Mouse (Mus musculus) thymus, adult 2 months (tissue): ENCODE results near the gene Cand2.

ENCODE experiments used
- CTCF ChIP-seq: fragments of 200-500 bp; IDR thresholded peaks from 2 replicates; pipeline ENCODE4 v1.5.1; 2012; ENCODE audit warnings: mild to moderate bottlenecking, control low read depth, low read length, moderate library complexity, borderline replicate concordance; ENCODE audit not compliant: control insufficient read depth, poor library complexity, insufficient read depth; ENCODE audit errors: extremely low read depth
- POLR2A ChIP-seq: fragments of 200-500 bp; IDR thresholded peaks from 2 replicates; pipeline ENCODE4 v1.6.1; 2012; ENCODE audit warnings: mild to moderate bottlenecking, low read length, control low read depth, moderate library complexity; ENCODE audit not compliant: control insufficient read depth, poor library complexity, insufficient read depth; ENCODE audit errors: extremely low read depth

GRCm38 (mm10) chr6:115804432-115805192, 30.3 kb downstream of the Cand2 start:
- TF ChIP-seq CTCF = no peak
- no peak for TF ChIP-seq POLR2A
